Mouse (Mus musculus): ENCODE results near the gene Aen.

Gene Aen

DNA sequence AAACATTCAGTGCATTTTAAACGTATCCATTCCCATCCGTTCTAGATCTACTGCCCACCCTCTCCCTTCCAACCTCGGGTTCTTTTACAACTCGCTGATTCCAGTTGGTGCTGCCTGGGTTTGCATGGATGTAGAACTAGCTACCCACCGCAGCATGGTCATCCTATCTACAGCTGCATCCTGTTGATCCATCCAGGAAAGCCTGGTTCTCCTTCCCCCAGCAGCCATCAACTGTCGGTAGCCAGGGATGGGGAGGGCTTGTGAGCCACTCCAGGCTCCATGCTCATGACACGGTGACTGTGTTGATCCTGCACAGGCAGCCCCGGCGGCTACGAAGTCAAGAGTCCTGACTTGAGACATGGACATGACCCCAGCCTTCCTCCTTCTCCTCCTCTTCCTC, 1.7 kb upstream of the Aen start:
- no peak for DNase-seq (ENCODE audit: low spot score)

DNA sequence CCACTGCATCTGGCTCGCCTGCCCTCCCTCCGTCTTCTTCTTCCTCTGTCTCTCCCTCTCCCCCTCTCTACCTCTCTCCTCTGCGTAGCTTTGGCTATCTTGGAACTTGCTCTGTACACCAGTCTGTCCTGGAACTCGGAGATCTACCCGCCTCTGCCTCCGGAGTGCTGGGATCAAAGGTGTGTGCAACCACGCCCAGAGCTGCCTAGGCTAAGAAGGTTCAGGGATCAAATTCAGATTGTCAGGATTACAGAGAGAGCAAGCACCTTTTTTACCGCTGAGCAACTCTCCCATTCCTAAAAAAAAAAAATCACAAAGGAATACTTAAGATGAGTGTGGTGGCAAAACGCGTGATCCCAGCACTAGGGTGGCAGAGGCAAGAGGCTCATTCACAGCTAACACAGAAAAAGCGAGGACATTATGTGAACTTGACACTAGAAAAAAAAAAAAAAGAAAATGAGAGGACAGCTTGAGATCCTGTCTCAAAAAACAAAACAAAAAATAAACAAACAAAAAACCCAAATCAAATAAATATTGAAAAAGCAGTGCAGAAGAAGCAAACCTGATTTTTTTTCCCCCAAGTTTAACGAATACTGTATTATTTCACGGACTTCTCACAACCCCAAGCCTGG, 517 bp upstream of the Aen start:
- no peak for DNase-seq (ENCODE audit: low spot score)

- DNase-seq (ENCODE audit: low spot score) = no peak
These were observed 1.9 kb downstream of the Aen start for GRCm38 (mm10) chr7:78897567-78897966.

DNA sequence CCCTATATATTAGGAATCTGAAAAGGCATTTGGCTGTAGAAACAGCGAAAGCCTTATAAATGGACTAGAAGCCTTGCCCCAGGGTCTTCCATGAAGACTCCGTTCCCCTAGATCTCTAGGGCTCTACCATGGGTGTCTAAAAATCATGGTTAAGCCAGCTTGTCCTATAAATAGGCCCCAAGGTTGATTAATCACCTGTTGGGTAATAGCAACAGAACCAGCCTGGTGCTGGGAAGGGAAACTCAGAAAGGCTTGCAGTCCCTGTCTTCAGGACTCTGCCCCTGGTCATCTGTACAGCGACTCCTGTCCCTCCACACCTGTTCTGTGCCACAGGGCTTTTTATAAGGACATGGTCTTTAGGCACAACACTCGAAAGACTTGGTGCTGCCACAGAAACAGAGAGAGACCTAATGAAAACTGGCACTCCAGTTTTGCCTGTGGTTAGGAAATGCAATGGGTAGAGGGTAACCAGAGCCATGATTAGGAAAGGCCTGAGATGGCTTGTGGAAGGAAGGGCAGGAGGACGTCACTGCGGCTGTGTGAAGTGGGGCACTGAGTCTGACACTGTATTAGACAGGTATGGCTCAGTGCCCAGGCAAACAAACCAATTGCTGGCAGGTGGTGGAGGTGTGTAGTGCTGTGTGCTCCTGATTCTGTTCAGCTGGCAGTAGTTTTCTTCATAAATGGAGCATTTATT, 7.7 kb downstream of the Aen start:
- DNase-seq (ENCODE audit: low spot score) = no peak

- no peak for DNase-seq (ENCODE audit: low spot score)
These were observed 8.5 kb downstream of the Aen start for GRCm38 (mm10) chr7:78904175-78904574.

- no peak for DNase-seq (ENCODE audit: low spot score)
These were observed 13.4 kb downstream of the Aen start for GRCm38 (mm10) chr7:78909026-78909425.

DNA sequence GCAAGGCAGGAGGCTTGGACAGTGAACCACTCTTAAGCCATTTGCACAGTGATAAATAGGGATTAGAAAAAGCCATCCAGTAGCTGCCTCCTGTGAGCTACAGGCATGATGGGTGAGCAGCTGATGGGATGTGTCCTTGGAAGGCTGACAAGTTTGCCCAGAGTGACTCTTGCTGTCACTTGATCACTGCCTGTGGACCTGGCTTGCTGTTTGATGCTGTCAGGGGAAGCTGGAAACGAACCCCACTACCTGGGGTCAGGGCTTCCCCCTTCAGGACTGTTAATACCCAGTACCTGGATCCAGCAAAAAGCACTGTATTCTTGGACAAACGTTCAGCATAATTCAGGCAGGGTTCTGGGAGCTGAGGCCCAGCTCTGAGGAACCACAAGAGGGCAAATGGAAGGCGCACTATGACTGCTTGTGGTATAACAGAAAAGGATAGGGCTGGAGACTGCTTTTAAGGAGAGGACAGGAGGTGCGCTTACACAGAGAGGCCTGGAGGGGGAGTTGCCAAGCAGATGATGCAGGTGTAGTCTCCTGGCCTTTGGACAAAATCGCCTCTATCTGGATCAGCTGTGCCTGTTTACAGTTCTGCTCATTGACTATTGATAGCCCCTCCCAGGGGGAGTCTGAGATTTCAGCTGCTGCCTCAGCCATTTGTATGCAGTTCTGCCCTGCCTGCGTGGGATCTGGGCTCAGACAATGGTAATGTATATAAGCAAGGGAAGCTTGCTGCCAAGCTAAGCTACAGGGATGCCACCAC, 14.9 kb downstream of the Aen start:
- no peak for DNase-seq (ENCODE audit: low spot score)

DNA sequence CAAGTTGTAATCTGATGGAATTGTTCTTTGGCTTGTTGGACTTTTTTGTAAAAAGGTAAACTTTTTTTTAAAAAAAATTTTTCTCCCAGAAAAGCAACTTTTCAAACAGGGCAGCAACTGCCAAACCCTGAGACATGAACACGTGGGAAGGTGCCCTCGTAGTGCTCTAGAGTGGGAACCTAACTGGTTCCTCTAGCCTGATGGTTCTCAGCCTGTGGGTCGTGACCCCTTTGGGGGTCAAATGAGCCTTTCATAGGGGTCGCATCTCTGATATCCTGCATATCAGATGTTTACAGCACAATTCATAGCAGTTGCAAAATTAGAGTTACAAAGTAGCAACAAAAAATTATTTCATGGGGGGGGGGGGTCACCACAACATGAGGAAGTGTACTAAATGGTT, 15.6 kb downstream of the Aen start:
- no peak for DNase-seq (ENCODE audit: low spot score)

GRCm38 (mm10) chr7:78912253-78912973, 16.8 kb downstream of the Aen start:
- no peak for DNase-seq (ENCODE audit: low spot score)

- no peak for DNase-seq (ENCODE audit: low spot score)
These were observed 17.4 kb downstream of the Aen start, which contains the start of gene Isg20 for GRCm38 (mm10) chr7:78912974-78913474. Gene Isg20 (plus strand): TSS chr7:78913424.

DNA sequence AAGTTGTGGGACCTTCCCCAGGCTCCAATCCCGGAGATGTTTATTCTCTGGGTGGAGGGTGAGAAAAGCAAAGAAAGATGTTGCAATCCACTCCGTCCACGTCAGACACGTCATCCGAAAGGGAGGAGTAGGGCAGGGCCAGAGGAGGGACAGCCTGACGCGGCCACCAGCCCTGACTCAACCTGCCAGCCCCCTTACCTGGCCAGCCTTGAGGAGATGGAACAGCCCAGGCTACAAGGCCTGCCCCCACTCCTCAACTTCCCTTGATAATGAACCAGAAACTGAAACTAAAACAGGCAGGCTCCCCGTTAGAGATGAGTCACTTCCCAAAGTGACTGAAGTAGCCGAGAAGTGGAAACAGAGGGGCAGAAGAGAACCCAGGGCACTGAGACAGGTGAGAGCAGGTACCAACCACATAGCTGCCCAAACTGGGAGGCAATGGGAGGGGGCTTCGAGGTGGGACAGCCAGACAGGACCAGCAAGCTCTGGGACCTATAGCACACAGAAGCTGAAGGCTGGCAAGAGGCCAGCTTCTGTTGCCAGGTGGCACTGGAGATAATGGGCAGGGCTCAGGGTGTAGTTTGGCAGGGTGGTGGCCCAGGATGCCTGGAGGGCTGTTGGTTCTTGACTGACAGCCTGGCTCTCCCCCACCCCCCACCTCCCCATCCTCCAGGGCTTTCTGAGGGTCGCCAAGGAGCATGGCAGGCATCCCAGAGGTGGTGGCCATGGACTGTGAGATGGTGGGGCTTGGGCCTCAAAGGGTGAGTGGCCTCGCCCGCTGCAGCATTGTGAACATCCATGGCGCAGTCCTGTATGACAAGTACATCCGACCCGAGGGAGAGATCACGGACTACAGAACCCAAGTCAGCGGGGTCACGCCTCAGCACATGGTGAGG, 18.2 kb downstream of the Aen start:
- DNase-seq (ENCODE audit: low spot score) = no peak

DNA sequence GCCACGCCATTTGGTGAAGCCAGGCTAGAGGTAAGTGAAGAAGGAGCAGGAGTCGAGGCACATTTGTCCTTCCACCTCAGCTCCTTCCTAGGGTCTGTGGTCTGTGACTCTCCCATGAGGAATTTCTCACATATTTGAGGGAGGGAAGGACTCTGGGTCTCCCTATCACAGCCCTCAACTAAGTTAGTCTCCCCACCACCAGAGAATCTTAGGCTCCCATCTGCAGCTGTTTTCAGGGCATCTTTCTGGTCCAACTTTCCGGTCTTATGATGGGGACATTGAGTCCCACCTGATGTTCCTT, 18.8 kb downstream of the Aen start:
- no peak for DNase-seq (ENCODE audit: low spot score)

DNA sequence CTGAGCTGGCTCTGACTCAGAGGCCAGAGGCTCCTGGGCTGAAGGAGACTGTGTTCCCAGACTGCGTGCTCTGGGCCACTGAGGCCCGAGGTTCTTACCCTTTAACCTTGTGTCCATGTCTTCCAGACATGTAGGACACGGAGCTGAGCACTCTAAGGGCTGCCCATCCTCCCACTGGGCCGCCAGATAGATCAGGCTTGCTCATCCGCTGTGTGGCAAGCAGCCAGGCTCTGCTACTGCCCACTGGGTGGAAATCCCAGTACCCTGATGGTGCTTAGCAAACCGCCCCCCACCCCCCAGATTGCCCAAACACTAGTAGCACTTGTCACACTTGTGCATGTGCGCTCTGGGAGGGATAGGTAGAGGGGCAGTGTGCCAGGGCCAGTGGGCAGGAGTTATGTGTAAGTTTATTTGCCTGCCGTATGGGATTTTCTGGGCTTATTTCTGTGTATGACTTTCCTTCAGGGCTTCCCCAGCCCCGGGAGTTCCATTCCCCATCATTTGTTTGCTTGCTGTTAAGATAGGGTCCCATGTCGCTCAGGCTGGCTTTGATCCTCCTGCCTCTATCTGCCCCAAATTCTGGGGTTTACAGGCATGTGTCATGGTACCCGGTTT, 19.3 kb downstream of the Aen start:
- no peak for DNase-seq (ENCODE audit: low spot score)

- no peak for DNase-seq (ENCODE audit: low spot score)
These were observed 23.0 kb downstream of the Aen start for GRCm38 (mm10) chr7:78918686-78919085.

- no peak for DNase-seq (ENCODE audit: low spot score)
These were observed 26.9 kb downstream of the Aen start for GRCm38 (mm10) chr7:78922506-78922905.

GRCm38 (mm10) chr7:78924300-78924699, 28.6 kb downstream of the Aen start:
- peak; percentile 77 for DNase-seq (ENCODE audit: low spot score)

DNA sequence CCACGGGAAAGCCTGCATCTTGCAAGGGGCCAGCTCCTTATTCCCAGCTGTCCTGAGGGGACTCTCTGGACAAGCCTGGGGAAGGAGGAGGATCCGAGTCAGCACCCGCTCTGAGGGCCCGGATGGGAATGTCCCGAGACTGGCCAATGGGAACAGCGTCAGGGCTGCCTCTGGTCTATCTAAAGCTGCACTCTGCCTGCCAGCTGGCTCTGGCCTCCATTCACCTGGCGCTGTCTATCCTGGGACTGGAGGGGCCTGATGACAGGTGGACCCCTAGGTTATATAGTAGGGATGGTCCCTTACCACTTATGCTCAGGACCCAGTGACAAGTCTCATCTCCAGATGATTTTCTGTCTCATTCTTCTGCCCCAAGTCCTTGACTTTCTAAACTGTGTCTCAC, 29.1 kb downstream of the Aen start:
- no peak for DNase-seq (ENCODE audit: low spot score)

GRCm38 (mm10) chr7:78925680-78926079, 30.0 kb downstream of the Aen start:
- DNase-seq (ENCODE audit: low spot score) = no peak

- no peak for DNase-seq (ENCODE audit: low spot score)
These were observed 30.5 kb downstream of the Aen start for GRCm38 (mm10) chr7:78926156-78926555.

- no peak for DNase-seq (ENCODE audit: low spot score)
These were observed 31.6 kb downstream of the Aen start for GRCm38 (mm10) chr7:78927266-78927665.
